Mouse (Mus musculus): ENCODE data around the gene Chp2. TPM values are rescaled to one million over a fixed set of nuclear protein-coding genes. Genes with fewer than 3 reads are reported as not detected.
"Not testable (repeated sequence)": the region's sequence is repeated elsewhere in the genome, so short reads cannot be mapped to it uniquely, and the experiment has no call there.

Gene Chp2
- polyA plus RNA-seq, 1 experiment from 2014 or later: 1.5 TPM

DNA sequence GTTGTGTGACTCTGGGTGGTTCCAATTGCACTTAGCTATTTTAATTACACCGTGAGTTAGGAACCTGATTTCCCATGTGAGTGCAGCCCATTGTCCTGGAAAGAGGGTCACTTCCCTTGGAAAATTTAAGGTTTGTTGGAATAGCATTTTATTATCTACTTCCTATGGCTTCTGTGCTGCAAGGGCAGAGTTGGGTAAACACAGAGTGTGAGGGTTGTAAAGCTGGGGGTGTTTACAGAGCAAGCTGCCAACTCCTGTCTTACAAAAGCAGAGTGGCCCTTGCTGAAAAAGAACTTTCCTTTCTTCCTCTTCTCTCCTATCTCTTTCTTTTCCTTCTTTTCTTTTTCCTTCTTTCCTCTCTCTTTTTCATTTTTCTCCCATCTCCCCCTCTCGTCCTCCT, 15.4 kb upstream of the Chp2 start:
- H3K27ac ChIP-seq (replicated peaks): no peak overlapping the region
- H3K36me3 ChIP-seq: no peaks in the 10 kb centered on the region
- no peak for ATAC-seq (ENCODE audit: low FRiP score)
- no peak overlapping the region for H3K4me3 ChIP-seq (replicated peaks)
- WGBS: 27% methylated on average over 2 of the region's 2 CpGs
- H3K9ac ChIP-seq (replicated peaks): no peak overlapping the region
- H3K9me3 ChIP-seq (replicated peaks): no peaks in the 10 kb centered on the region
- H3K27me3 ChIP-seq (replicated peaks): 0 out of 2 replicates have a peak, but pooled peaks cover 3% of the 10 kb centered on the region
- H3K4me2 ChIP-seq: no peak overlapping the region
- H3K4me1 ChIP-seq: no peaks in the 10 kb centered on the region

DNA sequence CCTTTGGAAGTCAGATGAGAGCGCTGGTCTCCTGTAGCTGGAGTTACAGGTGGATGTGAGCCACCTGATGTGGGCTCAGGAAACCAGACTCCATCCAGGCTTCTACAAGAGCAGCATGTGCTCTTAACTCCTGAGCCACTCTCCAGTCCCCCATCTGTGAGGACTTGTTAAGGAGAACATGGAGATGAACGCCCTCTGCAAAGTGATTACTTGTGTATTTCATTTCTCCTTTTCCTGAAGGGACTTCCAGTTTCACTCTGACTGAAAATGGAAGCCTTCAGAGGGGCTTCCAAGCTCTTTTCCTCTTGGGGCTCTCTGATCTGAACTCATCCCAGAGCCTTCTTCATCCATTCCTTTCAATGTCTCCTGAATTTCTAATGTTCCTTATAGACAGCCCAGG, 13.2 kb upstream of the Chp2 start:
- Histone ChIP-seq H3K27ac (replicated peaks) (no peak overlapping the region), H3K36me3 (no peaks in the 10 kb centered on the region), H3K4me2 (no peak overlapping the region), H3K4me3 (replicated peaks) (no peak overlapping the region), H3K4me1 (no peaks in the 10 kb centered on the region), H3K9me3 (replicated peaks) (no peaks in the 10 kb centered on the region), H3K27me3 (replicated peaks) (0 out of 2 replicates have a peak, but pooled peaks cover 3% of the 10 kb centered on the region), H3K9ac (replicated peaks) (no peak overlapping the region)
- 89% methylated on average over 2 of the region's 2 CpGs for WGBS
- ATAC-seq (ENCODE audit: low FRiP score): no peak

DNA sequence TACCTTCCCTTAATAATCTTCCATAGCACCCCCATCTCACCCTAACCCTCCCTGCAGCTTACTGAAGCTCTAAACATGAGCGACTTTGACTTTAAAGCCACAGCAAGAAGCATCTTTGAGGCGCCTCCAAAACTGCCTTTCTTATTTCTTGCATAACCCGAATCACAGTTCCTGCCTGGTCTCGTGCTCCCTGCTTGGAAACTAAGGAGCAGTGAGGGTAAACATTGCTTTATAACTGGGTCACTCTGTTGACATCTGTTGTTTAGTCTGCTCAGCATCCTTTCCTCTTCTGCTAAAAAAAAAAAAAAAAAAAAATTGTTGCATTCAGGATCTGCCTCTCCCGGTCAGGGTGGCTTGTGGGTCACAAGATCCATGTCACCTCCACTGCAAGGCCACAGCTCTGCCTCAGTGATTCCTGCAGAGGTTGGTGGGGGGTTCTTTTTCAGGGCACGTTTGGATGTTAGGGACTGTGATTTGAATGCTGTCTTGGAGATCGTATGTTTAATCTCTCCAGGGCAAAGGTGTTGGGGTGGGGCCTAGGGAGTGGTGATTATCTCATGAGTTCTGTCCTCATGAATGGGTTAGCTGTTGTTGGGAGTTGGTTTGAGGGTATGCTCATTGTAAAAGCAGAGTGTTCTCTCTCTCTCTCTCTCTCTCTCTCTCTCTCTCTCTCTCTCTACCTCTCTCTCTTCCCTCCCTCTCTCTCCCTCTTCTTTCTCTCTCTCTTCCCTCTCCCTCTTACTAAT, 10.8 kb upstream of the Chp2 start:
- no peaks in the 10 kb centered on the region for H3K36me3 ChIP-seq
- H3K4me3 ChIP-seq (replicated peaks): no peak overlapping the region
- H3K27me3 ChIP-seq (replicated peaks): 0 out of 2 replicates have a peak, but pooled peaks cover 3% of the 10 kb centered on the region
- 70% methylated on average over 7 of the region's 7 CpGs for WGBS
- H3K27ac ChIP-seq (replicated peaks): no peak overlapping the region
- H3K9ac ChIP-seq (replicated peaks): no peak overlapping the region
- no peak overlapping the region for H3K4me2 ChIP-seq
- no peaks in the 10 kb centered on the region for H3K9me3 ChIP-seq (replicated peaks)
- ATAC-seq (ENCODE audit: low FRiP score): no peak
- H3K4me1 ChIP-seq: no peaks in the 10 kb centered on the region

DNA sequence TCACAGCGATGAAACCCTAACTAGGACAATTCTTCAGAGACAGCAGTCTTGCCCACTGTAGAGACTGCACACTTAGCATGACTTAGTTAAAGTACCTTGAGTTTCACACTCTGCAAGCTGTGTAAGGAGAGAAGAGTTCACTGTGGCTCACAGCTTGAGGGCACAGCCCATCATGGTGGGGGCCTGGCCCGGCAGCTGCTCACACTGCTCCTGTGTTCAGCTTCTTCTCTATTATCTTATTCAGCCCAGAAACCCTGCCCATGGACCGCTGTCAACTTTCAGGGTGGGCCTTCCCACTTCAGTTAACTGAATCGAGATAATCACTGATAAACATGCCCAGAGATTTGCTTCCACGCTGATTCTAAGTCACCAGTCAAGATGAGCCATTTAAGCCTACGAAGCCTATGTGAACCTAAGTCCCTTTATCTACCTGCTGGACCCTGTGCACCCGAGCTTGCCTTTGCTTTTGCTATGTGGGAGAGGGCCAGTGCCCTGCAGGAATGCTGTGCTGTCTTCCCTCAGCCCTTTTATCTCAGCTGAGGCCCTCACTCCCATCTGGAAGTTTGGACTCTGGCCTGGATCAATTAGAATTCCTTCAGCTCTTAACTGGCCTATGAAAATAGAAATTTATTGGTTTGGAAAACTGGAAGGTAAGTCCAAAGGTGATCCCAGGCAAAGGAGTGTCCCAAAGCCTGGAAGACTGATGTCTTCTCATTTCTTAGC, 6.9 kb downstream of the Chp2 start:
- H3K27ac ChIP-seq (replicated peaks): no peak overlapping the region
- H3K4me3 ChIP-seq (replicated peaks): no peak overlapping the region
- H3K4me2 ChIP-seq: no peak overlapping the region
- no peak for ATAC-seq (ENCODE audit: low FRiP score)
- no peak overlapping the region for H3K9ac ChIP-seq (replicated peaks)
- H3K4me1 ChIP-seq: no peaks in the 10 kb centered on the region
- WGBS: 83% methylated on average over 7 of the region's 7 CpGs
- no peaks in the 10 kb centered on the region for H3K9me3 ChIP-seq (replicated peaks)
- H3K27me3 ChIP-seq (replicated peaks): no peaks in the 10 kb centered on the region
- H3K36me3 ChIP-seq: no peaks in the 10 kb centered on the region

DNA sequence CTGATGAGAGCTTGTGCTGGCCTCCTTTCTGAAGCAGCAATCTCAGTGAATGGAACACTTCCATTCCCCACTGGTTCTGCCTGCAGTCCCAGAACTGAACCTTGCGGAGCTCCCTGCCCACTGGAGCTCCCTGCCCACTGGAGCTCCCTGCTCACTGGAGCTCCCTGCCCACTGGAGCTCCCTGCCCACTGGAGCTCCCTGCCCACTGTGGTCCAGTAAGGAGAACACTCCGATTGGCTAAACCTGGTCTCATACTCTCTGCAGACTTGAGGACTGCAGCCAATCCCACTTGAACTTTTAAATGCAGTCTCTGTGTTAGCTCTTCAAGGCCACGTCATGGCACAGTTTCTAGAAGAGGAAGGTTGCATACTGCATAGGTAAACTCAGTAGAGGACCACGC, 7.4 kb downstream of the Chp2 start:
- Histone ChIP-seq H3K4me1 (no peaks in the 10 kb centered on the region), H3K9ac (replicated peaks) (no peak overlapping the region), H3K9me3 (replicated peaks) (no peaks in the 10 kb centered on the region), H3K4me3 (replicated peaks) (no peak overlapping the region), H3K36me3 (no peaks in the 10 kb centered on the region), H3K27me3 (replicated peaks) (no peaks in the 10 kb centered on the region), H3K27ac (replicated peaks) (no peak overlapping the region), H3K4me2 (no peak overlapping the region)
- no peak for ATAC-seq (ENCODE audit: low FRiP score)
- whole genome bisulfite sequencing: 90% methylated on average over 4 of the region's 4 CpGs

GRCm38 (mm10) chr7:122229306-122229705, 10.0 kb downstream of the Chp2 start:
- Histone ChIP-seq H3K27me3 (replicated peaks) (no peaks in the 10 kb centered on the region), H3K9me3 (replicated peaks) (no peaks in the 10 kb centered on the region), H3K36me3 (no peaks in the 10 kb centered on the region), H3K4me2 (no peak overlapping the region), H3K9ac (replicated peaks) (no peak overlapping the region), H3K27ac (replicated peaks) (no peak overlapping the region), H3K4me1 (no peaks in the 10 kb centered on the region), H3K4me3 (replicated peaks) (no peak overlapping the region)
- 49% methylated on average over 3 of the region's 3 CpGs for WGBS
- ATAC-seq (ENCODE audit: low FRiP score): no peak

DNA sequence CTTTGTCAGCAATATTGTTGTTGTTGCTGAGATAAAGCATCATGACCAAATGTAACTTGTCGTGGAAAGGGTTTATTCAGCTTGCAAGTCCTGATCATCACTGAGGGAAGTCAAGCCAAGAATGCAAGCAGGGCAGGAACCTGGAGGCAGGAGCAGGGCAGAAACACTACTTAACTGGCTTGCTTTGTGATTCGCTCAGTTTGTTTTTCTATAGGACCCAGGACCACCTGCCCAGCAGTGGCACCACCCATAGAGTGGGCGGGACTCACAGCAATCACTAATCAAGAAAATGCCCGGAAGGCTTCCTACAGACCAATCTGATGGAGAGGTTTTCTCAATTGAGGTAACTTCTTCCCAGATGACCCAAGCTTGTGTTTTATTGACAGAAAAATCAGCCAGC, 10.6 kb downstream of the Chp2 start:
- no peak for ATAC-seq (ENCODE audit: low FRiP score)
- Histone ChIP-seq H3K36me3 (no peaks in the 10 kb centered on the region), H3K4me1 (no peaks in the 10 kb centered on the region), H3K27ac (replicated peaks) (no peak overlapping the region), H3K27me3 (replicated peaks) (no peaks in the 10 kb centered on the region), H3K9me3 (replicated peaks) (no peaks in the 10 kb centered on the region), H3K4me3 (replicated peaks) (no peak overlapping the region), H3K9ac (replicated peaks) (no peak overlapping the region), H3K4me2 (no peak overlapping the region)
- WGBS: 75% methylated on average over 4 of the region's 4 CpGs

DNA sequence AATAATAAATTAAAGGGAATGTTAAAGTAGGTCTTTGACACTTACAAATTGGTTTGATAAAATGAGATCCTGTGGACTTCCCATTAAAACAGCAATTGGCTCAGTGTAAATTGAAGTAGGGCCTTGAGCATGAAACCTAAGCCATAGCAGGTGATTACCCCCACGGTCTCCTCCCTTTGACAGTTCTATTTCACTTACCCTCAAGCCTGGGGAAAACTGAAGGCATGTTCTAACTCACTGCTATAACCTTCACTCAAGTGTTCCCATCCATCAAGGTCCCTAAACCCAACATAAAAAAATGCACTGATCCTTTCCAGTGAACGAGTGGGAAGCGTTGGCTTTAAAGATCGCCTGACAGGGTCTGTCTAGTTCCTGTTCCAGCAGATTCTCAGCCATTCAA, 11.6 kb downstream of the Chp2 start:
- Histone ChIP-seq H3K4me1 (no peaks in the 10 kb centered on the region), H3K4me3 (replicated peaks) (no peak overlapping the region), H3K9me3 (replicated peaks) (no peaks in the 10 kb centered on the region), H3K9ac (replicated peaks) (no peak overlapping the region), H3K4me2 (no peak overlapping the region), H3K36me3 (no peaks in the 10 kb centered on the region), H3K27me3 (replicated peaks) (no peaks in the 10 kb centered on the region), H3K27ac (replicated peaks) (no peak overlapping the region)
- ATAC-seq (ENCODE audit: low FRiP score): no peak
- WGBS: 73% methylated on average over 4 of the region's 4 CpGs

DNA sequence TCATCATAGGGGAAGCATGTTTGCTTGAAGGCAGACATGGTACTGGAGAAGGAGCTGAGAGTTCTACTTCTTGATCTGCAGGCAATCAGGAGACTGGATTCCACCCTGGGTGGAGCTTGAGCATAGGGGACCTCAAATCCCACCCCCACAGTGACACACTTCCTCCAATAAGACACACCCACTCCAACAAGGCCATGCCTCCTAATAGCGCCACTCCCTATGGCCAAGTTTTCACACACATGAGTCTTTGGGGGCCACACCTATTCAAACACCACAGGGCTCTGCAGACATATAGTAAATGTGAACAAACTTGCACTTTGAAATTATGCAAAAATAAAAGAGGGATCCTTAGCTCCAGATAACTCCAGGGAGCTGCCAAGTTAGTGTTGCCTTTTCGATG, 19.6 kb downstream of the Chp2 start:
- no peak overlapping the region for H3K4me3 ChIP-seq (replicated peaks)
- ATAC-seq (ENCODE audit: low FRiP score): no peak
- 94% methylated on average over 2 of the region's 2 CpGs for WGBS

DNA sequence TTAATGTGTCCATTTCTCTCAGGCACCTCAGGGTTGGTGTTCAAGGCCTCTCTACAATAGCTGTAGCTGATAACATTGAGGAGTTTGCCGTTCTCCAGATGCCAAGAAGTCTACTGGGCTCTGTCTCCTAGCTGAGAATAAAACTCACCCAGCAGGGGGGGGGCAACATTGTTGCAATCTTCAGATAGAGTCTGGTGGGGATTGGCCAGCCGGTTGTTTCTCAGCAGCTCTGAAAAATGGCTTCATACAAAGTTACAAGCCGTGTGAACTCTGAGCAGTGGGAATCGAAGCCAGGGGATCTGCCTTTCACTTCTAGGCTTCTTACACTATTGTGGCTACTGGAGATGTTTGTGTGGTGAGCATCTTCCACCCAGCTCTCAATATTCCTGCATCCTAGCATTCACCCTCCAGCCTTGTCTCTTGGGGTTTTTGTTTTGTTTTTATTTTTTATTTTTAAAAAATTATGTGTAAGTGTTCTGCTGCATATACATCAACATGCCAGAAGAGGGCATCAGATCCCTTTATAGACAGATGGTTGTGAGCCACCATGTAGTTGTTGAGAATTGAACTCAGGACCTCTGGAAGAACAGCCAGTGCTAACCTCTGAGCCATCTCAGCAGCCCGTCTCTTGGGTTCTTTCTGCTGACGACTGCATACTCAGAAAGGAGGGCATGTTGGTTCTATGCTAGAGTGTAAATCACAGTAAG, 21.3 kb downstream of the Chp2 start:
- no peak overlapping the region for H3K9ac ChIP-seq (replicated peaks)
- no peak overlapping the region for H3K27ac ChIP-seq (replicated peaks)
- no peaks in the 10 kb centered on the region for H3K4me1 ChIP-seq
- 77% methylated on average over 6 of the region's 6 CpGs for WGBS
- H3K4me2 ChIP-seq: no peak overlapping the region
- H3K9me3 ChIP-seq (replicated peaks): no peaks in the 10 kb centered on the region
- H3K27me3 ChIP-seq (replicated peaks): no peaks in the 10 kb centered on the region
- ATAC-seq (ENCODE audit: low FRiP score): no peak
- no peak overlapping the region for H3K4me3 ChIP-seq (replicated peaks)
- H3K36me3 ChIP-seq: no peaks in the 10 kb centered on the region

More for the DNA sequence above, 19.6 kb downstream of the Chp2 start:
- Histone ChIP-seq H3K4me2 (no peak overlapping the region), H3K36me3 (no peaks in the 10 kb centered on the region), H3K9ac (replicated peaks) (no peak overlapping the region), H3K27me3 (replicated peaks) (no peaks in the 10 kb centered on the region), H3K9me3 (replicated peaks) (no peaks in the 10 kb centered on the region), H3K4me1 (no peaks in the 10 kb centered on the region), H3K27ac (replicated peaks) (no peak overlapping the region)

GRCm38 (mm10) chr7:122242260-122242659, 23.0 kb downstream of the Chp2 start:
- Histone ChIP-seq H3K9ac (replicated peaks) (no peak overlapping the region), H3K36me3 (no peaks in the 10 kb centered on the region), H3K9me3 (replicated peaks) (no peaks in the 10 kb centered on the region), H3K4me1 (no peaks in the 10 kb centered on the region), H3K27ac (replicated peaks) (no peak overlapping the region), H3K27me3 (replicated peaks) (no peaks in the 10 kb centered on the region), H3K4me3 (replicated peaks) (no peak overlapping the region), H3K4me2 (no peak overlapping the region)
- WGBS: 47% methylated on average over 1 of the region's 1 CpGs
- ATAC-seq (ENCODE audit: low FRiP score): peak; percentile 46; the same call in 1 of the 2 replicates

DNA sequence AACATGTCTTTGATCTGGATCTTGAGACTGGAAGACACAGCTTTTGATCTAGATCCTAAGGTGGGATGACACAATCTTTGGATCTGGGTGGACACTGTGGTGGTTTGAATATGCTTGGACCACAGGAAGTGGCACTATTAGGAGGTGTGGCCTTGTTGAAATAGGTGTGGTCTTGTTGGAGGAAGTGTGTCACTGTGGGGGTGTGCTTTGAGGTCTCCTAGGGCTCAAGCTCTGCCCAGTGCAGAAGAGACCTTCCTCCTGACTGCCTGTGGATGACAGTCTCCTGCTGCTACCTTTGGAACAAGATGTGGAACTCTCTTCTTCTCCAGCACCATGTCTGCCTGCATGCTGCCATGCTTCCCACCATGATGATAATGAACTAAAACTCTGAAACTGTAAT, 23.4 kb downstream of the Chp2 start:
- H3K4me1 ChIP-seq; H3K9me3 ChIP-seq (replicated peaks); H3K27ac ChIP-seq (replicated peaks); H3K9ac ChIP-seq (replicated peaks); H3K27me3 ChIP-seq (replicated peaks); H3K4me2 ChIP-seq; H3K36me3 ChIP-seq; H3K4me3 ChIP-seq (replicated peaks); ATAC-seq (ENCODE audit: low FRiP score): not testable (repeated sequence)
